Mouse (Mus musculus) ovary, adult 10 weeks (tissue): ENCODE data around the gene Olfr120. TPM values are rescaled to one million over a fixed set of nuclear protein-coding genes. Genes with fewer than 3 reads are reported as not detected.

ENCODE experiments used
- polyA plus RNA-seq: library from polyadenylated mRNA; stranded (reverse); fragments of 350-450 nt; fragmentation: Illumina TruSeq; extraction: RNeasy Lipid Tissue Mini Kit (QIAGEN cat#74804); gene quantifications from one replicate; pipeline ENCODE4 v1.2.3, GENCODE M21; 2014

Gene Olfr120
- not detected for polyA plus RNA-seq

DNA sequence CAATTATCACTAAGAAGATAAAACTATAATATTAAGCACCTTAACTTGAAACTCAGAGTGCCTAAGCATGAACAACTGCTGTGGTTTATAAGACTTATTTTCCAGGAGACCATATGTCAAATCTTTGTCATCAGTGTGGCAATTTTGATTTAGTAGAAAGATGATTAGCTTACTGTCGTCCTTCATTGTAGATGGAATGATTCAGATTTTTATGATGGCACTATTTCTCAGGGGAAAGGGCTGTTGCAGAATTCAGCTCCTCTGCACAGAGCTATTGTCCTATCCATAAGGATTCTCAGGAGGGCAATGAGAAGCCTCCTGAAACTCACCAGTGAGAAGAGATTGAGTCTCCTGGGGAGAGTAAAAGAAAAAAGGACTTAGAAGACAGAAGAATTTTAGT is at the start of gene Olfr120:
Gene Olfr120 (plus strand): TSS at position 301 of the 400 bp plus-strand sequence.

DNA sequence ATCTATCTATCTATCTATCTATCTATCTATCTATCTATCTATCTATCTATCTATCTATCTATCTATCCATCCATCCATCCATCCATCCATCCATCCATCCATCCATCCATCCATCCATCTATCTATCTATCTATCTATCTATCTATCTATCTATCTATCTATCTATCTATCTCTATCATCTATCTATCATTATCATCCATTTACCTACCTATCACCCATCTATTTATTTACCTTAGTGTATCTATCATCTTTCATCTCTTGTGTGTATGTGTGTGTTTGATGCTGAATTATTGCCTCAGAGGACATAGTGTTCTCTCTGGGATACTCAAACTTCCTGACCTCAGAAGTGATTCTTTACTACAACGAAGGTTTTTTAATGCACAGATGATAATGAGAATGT is 25.3 kb upstream of the Olfr120 start, which contains the start of gene Olfr119:
Gene Olfr119 (plus strand): TSS at position 301 of the 400 bp plus-strand sequence.

DNA sequence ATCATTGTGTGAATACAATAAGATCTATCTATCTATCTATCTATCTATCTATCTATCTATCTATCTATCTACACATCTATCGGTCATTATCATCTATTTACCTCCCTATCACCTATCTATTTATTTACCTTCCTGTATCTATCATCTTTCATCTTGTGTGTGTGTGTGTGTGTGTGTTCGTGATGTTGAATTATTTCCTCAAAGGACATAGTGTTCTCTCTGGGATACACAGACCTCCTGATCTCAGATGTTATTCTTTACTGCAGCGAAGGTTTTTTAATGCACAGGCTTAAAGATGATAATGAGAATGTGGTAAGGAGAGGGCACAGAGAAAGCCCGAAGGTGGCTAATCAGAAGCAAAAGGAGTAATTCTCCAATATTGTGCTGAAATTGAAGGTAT is 46.7 kb downstream of the Olfr120 start, which contains the start of gene Olfr122:
Gene Olfr122 (plus strand): TSS at position 301 of the 400 bp plus-strand sequence.

Other genes starting within 250 kb of the Olfr120 start
- 1.7 TPM for gene H2-M2, start 238.3 kb upstream of the Olfr120 start, polyA plus RNA-seq
- not detected for gene Olfr110, start 229.3 kb upstream of the Olfr120 start, polyA plus RNA-seq
- 0.34 TPM for gene Olfr111, start 213.8 kb upstream of the Olfr120 start, polyA plus RNA-seq
- gene Olfr112, start 152.4 kb upstream of the Olfr120 start, polyA plus RNA-seq: not detected
- gene Olfr113, start 144.1 kb upstream of the Olfr120 start, polyA plus RNA-seq: not detected
- not detected for gene Olfr114, start 129.1 kb upstream of the Olfr120 start, polyA plus RNA-seq
- not detected for gene Olfr115, start 94.7 kb upstream of the Olfr120 start, polyA plus RNA-seq
- gene Olfr116, start 94.6 kb upstream of the Olfr120 start, polyA plus RNA-seq: not detected
- gene Olfr117, start 58.0 kb upstream of the Olfr120 start, polyA plus RNA-seq: not detected
- not detected for gene Olfr118, start 54.8 kb upstream of the Olfr120 start, polyA plus RNA-seq
- gene Olfr119, start 25.2 kb upstream of the Olfr120 start, polyA plus RNA-seq: not detected
- gene Olfr121, start 27.0 kb downstream of the Olfr120 start, polyA plus RNA-seq: not detected
- gene Olfr122, start 46.8 kb downstream of the Olfr120 start, polyA plus RNA-seq: not detected
- not detected for gene Olfr123, start 71.7 kb downstream of the Olfr120 start, polyA plus RNA-seq
- not detected for gene Olfr124, start 78.1 kb downstream of the Olfr120 start, polyA plus RNA-seq
- not detected for gene Olfr125, start 111.1 kb downstream of the Olfr120 start, polyA plus RNA-seq
- not detected for gene Olfr126, start 125.7 kb downstream of the Olfr120 start, polyA plus RNA-seq
- not detected for gene Olfr127, start 178.6 kb downstream of the Olfr120 start, polyA plus RNA-seq
- gene Olfr128, start 198.7 kb downstream of the Olfr120 start, polyA plus RNA-seq: not detected
- not detected for gene Olfr761, start 231.3 kb downstream of the Olfr120 start, polyA plus RNA-seq